Mouse (Mus musculus) 3134 (cell line): ENCODE measurements around the gene Nubpl.
"Not testable (repeated sequence)": the region's sequence is repeated elsewhere in the genome, so short reads cannot be mapped to it uniquely, and the experiment has no call there.

Source experiments
- DNase-seq: peaks from one replicate; pipeline ENCODE4 v3.0.0-alpha.2; 2011; ENCODE audit warnings: low spot score; ENCODE audit not compliant: insufficient read length; ENCODE audit errors: extremely low read depth

Nubpl gene

DNA sequence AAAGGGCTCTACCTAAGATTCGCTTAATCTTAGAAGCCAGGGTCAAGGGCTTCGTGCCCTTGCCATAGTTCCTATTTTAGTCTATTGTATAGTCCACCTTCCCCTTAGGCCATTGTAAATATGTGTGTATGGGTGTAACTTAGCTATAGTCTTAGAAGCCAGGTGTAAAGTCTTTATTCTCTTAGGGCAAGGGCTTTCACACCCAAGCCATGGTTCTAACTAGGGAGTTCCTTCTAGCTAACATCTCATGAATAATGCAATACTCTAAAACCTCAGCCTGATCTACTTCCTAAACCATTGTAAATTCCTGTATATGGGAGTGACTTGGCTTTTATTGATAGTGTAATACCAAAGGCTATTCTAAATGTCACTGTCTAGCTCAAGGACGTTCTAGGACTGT lies 134.4 kb downstream of the Nubpl start:
- DNase-seq = not testable (repeated sequence)

DNA sequence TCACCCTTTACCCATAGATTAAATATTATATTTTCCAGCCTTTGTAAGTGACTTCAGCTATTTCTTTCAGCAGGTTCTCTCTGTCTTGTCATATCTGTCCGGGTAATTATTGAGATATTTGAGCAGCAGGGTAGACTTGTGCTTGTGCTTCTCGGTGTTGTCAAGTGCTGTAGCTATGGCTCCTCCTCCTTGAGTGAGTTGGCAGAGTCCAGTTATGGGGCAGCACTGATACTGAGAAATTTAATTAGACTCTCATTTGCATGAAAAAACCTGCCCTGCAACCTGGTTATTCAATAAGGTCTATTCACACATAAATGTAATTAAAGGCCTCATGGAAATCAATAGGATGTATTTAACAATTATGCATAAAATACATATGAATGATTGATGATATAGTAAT lies 145.2 kb downstream of the Nubpl start:
- no peak for DNase-seq

DNA sequence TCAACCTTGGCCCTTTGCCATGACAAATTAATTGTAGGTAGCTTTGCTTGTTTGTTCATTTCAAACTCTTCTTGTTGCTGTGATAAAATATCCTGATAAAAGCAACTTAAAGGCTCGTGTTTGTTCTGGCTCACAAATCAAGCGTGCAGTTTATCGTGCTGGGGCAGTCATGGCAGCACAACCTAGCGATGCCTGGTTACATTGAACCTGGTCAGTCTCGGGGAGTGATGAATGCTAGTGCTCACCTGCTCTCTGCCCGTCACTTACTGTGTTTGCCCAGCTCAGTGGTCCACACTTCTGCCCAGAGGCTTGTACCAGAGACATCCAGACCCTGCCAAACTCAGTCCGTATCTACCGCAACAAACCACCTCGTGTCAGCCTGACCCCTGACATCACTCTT lies 149.9 kb downstream of the Nubpl start:
- no peak for DNase-seq

DNA sequence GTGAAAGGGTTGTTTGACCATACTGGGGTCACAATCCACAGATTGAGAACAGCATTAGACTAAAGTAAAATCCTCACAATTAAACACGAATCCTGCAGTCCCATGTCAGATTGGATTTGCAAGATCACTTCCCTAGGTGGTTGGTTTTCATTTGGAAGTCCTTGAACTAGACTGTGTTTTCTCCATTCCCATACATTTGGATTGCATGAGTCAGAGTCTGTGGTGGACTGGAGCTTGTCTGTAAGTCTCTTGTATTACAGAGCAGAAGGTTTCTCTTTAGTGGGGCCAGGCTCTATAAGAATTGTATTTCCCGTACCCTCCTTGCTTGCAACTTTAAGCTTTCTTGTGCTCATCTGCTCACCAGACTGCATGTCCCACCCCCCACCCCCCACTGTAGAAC lies 151.0 kb downstream of the Nubpl start:
- peak; percentile 16 for DNase-seq

DNA sequence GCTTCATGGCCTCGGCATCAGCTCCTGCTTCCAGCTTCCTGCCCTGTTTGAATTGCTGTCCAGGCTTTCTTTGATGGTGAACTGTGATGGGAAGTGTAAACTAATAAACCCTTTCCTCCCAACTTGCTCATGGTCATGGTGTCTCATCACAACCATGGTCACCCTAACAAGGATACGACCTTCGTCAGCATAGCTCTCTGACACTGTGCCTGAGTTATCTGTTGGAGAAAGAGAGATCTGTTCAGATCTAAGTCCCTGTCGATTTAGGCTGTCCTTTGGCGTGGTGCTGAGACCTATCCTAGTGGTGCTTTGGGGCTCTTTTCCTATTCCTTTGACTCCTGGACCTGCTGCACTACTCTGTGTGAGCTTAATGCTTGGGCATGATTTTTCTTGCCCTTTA lies 156.6 kb downstream of the Nubpl start:
- DNase-seq = no peak

DNA sequence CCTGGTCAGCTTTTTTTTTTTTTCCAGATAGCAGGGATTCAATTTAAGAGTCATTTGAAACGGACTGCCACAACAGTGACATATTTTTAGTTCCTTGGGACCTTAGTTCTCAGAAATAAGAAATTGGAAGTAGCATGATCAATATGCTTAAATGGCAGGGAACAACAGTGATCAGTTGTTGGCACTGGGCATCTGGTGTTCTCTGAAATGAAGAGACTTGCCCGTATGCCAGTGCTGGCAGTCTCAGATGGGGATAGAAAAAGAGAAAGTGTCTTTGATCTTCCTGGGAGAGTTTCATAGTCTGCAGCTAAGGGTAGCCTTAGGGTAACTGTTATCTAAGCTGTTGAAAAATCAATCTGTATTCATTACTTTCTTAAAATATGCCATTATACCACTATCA lies 170.6 kb downstream of the Nubpl start:
- DNase-seq = no peak

DNA sequence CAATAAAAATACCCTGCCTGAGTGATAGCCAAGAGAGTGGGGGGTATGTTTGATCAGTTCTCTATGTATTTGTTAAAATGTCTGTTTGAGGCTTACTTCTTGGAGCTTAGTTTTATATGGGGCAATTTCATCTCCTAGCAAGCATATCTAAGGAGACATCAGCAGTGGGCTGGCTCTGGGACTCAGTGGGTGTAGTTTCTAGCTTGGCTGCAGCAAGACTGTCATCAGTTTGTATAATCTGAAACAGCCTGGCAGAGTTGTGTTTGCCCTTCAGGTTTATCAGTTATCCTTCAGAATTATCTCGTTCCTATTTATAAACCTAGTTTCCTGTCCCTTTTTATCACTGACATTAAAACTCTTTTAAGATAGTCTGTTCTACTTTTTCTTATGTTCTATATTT lies 175.3 kb downstream of the Nubpl start:
- no peak for DNase-seq

DNA sequence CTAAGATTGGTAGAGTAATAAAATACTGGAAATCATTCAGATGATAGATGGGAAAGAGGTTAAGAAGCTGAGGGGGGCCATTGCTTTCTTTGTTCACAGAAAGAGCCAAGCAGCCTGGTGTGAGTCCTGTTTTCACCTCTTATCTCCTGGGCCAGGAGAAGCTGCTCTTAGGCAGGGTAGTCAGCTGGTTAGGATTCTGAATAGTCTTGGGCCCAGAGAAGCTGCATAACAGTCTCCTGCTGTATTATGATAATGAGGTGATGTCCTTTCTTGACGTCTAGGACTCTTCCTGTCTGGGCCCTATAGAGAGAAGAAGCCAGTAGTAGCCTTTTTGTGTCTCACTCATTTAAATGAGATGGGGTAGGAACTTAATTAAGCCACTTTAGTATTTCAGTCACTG lies 178.8 kb downstream of the Nubpl start:
- DNase-seq = no peak

DNA sequence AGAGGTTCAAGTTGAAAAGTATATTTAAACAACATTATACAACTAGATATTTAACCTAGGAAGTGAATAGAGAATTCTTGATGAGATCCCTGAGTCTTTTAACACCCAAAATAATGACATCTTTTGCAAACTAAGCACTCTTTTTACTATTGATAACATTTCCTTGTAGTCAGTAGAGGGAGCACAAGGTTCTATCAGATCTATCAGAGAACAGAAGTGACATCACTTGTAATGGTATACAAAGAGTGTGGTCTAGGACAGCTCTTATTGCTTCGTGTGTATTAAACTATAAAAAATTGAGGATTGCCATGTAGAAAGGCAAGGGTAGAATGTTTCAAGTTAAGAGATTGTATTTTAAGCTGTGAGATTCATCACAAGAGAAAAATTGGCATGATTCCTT lies 183.7 kb downstream of the Nubpl start:
- DNase-seq = no peak

DNA sequence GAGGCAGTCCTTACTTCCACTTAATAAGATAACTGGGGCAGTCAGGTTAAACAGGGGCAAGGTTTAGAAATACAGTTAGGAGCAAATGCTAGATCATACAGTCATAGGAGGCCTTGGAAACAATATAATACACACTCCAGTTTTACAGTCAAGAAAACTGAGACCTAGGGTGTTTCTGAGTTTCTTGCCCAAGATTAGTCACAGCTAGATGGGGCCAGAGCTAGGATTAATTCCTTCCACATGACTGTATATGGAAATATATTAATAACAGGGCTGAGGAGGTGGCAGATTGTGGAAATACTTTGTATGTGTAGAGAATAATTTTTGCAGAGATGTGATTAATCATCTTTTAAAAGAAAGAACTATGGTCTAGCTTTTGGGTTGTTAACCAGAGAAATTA lies 186.9 kb downstream of the Nubpl start:
- no peak for DNase-seq

DNA sequence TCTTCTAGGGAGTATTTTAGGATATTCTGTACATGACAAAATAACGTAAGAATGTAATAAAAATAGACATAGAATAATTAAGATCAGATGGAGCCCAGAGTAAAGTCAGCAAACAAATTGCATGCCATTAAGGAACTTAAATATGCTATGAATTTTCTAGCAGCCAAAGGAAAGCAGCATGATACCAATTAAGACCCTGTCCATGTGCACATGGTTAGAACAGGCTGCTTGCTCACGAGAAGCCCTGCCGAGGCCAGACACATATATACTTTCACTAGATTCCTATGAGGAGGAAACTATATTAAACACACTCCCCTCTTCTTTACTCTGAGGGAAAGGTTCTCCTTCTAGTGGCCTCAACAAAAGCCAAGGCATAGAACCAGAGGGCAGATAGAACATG lies 189.3 kb downstream of the Nubpl start:
- no peak for DNase-seq

DNA sequence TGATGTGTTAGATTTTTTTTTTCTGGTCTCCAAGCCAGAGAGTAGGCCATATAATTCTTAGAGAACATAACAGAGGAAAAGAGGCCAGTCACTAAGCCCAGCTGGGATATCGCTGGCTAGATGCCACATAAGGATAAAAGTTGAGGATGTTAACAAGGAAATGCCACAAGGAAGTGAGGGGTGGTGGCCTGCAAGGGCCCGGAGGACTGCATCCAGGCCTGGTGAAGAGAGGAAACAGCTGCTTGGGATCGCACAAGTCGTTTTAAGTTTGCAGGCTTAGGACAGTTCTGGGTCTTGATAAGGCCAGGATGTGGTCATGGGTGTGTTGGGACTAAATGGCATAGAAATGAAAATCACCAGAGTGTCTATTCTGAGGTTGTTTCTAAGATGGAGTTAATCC lies 191.0 kb downstream of the Nubpl start:
- DNase-seq = no peak

DNA sequence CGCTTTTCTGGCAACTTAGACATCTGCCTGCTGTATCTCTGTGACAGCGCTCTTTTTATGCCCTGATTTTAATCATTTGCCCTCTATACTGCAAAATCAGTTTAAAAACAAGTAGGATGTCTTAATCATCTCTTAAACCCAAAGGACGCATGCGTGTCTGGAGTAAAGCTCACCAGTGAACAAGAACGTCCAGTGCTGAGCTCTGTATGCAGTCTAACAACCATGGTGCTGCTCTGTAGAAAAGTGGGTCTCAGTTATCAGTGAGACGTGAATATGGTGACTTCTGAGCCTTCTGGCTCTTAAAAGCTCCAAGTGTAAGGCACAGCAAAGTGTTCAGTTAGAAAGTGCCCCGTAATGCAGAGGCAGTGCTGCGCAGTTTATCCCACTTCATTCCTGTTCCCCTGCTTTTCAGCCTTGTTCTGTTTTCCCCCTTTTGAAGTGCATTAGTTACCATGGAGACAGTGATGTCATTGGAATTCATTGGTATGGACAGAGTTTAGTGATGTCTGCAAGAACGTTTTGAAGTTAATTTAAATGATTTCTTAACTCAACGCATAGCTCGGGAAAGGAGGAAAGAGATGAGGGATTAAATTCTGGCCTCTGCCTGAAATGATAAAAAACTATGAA lies 191.5 kb downstream of the Nubpl start:
- no peak for DNase-seq

DNA sequence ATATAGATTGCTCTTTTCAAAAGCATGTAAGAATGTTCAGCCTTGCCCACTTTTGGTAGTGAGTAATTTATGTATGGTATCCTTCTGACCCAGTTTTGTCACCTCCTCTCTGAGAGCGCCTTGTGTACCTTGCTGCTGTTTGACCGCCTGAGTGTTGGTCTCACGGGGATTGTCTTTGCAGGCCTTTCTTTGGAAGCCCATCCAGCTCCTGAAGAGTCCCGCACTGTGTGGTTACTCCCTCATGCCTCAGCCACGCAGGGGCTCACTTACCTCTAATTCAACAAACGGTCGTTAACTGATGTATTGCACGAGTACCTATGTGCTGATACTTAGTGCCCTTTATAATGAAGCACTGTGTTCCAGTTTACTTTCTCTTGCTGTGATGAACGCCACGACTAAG lies 192.1 kb downstream of the Nubpl start:
- DNase-seq = no peak

DNA sequence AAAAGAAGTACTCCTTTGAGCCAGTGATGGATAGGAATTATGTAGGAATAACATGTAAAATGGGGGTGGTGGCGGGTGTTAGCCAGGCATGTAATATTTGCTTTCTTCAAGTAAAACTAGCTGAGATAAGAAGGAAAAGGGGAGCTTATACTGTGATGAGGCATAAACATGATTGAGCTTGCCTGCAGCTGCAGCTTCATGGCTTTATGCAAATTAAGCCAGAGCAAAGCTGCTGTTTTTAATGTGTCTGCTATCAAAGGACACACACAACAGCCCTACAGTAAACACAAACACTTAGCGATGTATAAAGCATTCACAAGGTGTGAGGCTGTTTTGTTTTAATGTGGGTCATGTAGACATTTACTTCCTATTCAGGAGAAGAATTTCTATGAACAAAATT lies 196.4 kb downstream of the Nubpl start:
- no peak for DNase-seq

DNA sequence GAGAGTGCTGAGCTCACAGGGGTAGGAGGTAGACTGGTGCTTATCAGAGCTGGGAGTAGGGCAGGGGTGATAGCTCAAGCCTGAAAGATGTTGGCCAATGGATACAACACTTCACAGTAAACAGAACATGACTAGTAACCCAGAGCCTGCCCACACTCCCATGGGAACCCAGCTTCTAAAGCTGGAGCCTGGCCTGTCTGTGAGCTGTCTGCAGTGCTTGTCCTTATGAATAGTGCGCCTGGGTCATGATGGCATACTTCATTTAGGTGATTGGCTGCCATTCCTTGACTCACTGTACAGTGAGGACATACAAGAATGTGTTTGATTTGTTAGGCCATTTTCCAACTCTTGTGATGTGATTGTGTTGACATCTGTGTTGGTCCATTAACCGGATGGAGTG lies 200.5 kb downstream of the Nubpl start:
- no peak for DNase-seq

DNA sequence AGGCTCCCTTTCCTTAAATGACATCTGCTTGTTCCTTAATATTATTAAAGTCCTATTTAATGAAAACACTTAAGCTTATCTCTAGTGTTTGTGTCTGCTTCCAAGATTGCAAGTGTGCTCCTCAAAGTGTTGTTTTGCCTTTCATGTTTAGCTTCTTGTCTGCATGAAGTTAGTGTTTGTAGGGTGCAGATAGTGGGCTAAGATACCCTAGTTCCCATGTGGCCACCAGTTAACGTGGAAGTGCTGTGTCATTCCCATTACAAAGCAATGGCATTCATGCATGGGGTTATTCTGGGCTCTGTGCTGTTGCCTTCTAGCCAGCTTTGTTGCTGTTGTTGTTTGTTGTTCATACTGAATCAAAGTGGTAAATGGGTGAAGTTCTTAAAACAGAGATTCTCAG lies 201.1 kb downstream of the Nubpl start:
- DNase-seq = no peak

DNA sequence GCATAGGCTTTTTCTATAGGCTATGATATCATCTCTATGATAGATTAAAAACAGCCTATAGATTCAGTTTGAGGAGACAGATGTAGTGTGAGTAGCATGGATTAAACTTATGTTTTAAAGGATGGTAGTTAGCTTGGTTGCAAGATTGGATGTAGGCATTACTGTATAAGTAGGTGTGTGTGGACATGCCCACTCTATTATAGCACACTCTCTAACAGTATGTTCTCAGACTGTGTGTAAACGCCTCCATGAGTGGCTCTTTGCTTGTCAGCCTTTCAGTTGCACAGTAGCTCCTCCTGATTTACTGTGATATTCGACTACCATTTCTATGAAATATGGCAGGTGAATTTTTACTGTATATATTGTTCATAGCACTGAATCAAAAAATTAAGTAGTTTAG lies 205.4 kb downstream of the Nubpl start:
- DNase-seq = no peak

DNA sequence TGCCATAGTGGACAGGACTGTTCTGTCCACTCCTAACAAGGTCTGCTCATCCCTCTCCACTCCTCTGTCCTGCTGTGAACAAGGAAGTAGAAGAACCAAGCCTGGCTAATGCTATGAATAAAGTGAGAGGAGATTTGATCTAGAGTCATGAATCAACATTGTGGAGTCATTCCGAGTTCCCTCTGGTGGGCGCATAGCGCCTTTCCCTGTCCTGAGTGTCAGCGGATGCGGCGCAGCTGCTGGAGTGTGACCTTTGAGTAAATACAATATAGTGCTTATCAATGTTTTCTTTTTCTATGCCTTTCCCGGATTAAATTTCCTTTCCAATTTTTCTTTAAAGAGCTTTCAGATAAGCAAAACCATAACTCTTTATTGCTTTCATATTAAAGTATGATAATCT lies 208.8 kb downstream of the Nubpl start:
- no peak for DNase-seq

DNA sequence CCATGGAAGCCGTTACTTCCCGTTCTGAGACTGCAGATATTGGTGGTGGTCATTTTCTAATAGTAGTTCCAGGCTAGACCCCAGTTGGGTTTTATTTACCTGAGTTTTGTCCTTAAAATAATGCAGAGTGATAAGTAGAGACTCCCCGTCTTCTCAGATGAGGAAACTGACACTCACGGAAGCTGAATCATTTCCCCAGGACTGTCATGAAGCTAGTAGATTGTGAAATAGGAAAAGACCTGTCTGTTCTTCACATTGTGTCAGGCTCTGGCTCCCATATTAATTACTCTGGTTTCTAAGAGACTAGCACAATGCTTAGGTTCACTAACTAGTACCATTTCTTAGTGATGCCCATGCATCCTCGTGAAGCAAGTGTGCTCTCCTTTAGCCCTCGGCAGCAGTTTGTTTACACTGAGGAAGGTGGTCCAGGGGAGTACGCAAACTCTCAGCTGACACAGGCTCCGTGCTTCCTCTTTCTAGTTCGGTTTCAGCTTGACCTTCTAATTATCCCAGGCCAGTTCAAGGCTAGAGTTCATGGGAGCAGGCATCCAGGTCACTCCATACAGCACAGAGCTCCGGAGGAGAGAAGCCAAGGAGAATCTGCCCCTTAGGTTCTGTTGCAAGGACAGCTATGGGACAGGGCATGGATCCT lies 209.9 kb downstream of the Nubpl start:
- DNase-seq = no peak

DNA sequence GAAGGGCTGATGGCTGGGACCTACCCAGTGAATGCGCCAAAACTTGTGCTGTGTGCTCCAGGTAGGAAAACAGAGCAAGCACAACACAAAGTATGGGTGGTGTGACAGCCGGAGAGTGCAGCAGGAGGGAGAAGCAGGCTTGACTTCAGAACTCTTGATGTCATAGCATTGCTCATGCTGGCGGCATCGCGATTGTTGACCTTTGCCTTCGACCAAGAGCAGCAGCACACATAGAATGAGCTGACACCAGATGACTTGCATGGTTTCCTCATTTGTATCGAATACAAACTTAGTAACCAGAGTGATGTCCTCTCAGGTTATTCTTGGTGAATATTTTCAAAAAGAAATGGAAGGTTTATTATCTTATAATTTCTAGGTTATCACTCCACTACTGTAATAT lies 211.1 kb downstream of the Nubpl start:
- DNase-seq = no peak

DNA sequence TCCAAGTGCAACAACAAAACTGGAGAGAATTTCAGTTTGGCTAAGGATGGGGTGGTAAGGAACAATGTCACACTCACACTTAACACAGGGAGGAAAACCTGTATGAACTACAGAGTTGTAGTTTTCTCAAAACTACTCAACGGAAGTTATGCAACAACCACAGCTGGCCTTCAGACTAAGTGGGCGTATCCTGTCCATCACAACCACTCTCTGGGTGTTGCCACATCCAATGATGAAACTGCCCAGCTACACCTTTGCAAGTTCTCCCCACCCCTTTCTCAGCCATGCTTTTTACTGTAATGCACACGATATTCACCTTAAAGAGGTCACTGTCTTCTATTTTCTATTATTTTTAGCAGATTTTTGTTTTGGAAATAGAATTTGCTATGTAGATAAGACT lies 217.3 kb downstream of the Nubpl start:
- no peak for DNase-seq

DNA sequence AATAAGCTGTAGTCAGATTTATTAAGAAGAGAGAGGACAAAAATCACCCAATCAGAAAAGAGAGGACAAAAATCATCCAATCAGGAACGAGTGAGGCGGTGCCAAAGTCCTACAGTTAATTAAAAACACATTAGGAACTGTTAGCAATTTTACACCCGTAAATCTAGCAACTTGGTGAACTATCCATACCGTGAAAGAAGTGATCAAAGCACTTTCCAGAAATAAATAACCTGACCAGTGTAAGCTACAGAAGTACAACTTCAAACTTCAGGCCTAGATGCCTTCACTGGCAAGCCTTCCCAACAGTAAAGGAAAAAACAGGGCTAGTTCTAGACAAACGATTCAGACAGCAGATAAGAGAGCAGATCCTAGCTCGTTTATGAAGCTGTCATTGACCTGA lies 220.1 kb downstream of the Nubpl start:
- no peak for DNase-seq
